Mouse (Mus musculus): ENCODE results near the gene Galnt14.

Galnt14 gene

GRCm38 (mm10) chr17:73507804-73508535 is 202.3 kb downstream of the Galnt14 start:
- in situ Hi-C loops (cut with MboI, MseI), result no loop called here

DNA sequence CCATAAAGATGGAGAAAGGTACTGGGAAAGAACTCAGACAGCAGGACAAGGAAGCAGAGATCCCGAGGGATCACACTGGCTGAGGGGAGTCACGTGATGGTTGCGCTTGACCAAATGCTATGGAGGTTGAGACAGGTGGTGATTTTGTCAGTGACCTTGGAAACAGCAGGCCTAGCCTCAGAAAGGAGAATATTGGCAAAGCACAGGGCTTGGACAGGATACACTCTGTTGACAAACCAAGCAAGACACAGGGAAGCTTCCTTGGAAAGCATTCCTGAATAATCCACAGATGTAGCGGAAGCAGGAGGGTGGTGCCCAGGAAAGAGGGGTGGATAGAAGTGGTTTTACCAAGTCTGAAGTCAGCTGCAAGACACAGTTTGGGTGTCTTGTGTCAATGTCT is 206.1 kb downstream of the Galnt14 start:
- in situ Hi-C loops (cut with MboI, MseI), result no loop called here

- in situ Hi-C loops (cut with MboI, MseI), result no loop called here
These were observed 207.6 kb downstream of the Galnt14 start for GRCm38 (mm10) chr17:73502613-73503012.

- in situ Hi-C loops (cut with MboI, MseI), result no loop called here
These were observed 220.7 kb downstream of the Galnt14 start for GRCm38 (mm10) chr17:73489519-73489918.

DNA sequence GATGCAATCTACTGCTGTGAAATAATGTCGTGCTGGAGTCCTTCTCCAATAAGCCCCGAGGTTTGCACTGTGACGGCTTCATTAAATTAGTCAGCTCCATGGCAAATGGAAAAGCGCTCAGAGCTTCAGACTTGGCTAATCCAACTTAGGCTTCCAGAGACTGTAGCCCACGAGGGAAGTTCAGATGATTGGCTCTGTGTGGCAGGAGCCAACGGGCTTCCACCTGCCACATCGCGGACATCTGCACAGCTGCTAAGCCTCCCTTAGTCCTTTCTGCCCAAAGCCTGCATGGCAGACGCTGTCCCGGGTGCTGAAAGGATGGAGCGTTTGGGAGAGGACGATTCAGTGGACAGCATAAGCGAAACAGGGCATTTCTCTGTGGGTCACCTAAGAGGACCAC is 222.5 kb downstream of the Galnt14 start:
- in situ Hi-C loops (cut with MboI, MseI), result no loop called here

GRCm38 (mm10) chr17:73487380-73487779 is 222.9 kb downstream of the Galnt14 start:
- in situ Hi-C loops (cut with MboI, MseI), result no loop called here

DNA sequence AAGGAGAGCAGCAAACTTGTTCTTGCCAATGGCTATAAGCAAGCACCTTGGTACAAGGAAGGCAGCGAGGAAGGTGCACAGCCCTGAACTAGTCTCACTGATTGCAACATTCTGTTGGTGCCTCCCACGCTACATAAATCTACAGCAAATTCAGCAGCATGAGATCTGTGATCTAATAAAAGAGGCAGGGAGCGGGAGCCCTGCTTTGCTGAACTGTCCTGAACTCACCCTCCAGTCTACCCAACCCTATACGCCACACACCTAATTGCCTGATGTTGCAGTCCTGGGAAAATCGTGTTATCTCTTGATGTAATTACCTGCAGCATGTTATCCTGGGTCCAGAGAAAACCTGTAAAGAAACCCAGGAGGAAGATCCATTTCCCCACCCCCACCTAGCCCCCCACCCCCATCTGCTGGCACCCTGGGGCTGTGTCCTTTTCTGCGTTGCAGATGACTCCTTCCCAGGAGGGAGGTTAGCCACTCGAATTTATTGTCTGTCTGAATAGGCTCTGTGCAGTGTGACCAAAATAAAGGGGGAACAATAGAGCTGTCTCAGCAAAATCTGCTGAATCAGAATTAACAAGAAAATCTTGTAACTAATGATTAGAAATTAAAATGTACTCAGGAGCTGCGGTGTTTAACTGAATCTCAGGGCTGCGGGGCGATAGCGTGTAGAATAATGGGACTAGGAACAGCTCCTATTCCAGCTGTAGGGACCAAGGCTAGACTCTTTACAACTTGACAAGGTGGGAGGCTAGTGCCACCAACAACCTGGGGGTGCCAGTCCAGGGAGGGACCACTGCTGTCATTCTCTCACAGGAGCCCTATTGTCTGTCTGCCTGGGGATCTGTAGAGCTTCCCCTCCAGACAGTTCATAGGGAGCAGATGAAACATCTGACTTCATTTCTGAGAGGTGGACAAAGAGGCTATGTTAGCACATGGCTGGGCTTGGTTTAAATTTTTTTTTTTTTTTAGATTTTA is 232.9 kb downstream of the Galnt14 start:
- in situ Hi-C loops (cut with MboI, MseI), result no loop called here

DNA sequence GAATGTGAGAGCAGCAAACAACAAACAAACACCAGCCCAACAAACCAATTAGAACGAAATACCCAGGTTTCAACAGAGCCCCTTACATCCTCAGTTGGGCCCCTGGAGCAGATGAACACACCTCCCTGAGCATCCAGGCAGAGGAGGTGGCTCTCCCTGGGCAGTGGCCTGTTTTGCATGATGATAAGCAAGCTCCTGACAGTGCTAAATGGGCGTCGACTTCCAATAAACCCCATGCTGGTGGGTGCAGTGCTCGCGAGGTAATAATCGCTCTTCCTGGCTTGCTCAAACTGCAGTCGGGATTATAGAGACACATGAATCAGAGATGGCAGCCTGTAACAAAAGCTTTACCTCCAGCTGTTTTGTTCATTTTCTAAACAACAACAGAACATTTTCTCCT is 235.9 kb downstream of the Galnt14 start:
- in situ Hi-C loops (cut with MboI, MseI), result no loop called here

DNA sequence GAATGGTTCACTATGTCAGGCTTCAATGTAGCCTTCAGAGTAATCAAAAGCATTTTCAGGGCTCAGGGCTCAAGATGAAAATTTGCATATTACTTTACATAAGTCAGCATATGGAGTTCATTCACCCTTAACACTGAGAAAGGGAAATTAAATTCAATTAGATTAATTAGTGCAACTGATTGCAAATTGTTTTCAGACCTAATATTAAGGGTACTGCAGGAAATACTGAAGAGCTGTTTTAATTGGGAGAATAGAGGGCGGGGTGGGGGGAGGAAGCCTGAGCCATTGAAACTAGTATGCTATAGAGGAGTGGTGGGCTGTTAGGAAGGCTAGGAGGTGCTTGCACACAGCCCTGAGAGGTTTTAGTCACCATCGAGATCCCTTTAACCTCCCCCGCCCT is 237.2 kb downstream of the Galnt14 start:
- in situ Hi-C loops (cut with MboI, MseI), result no loop called here

GRCm38 (mm10) chr17:73460874-73461273 is 249.4 kb downstream of the Galnt14 start:
- in situ Hi-C loops (cut with MboI, MseI), result no loop called here

- in situ Hi-C loops (cut with MboI, MseI), result no loop called here
These were observed 251.5 kb downstream of the Galnt14 start for GRCm38 (mm10) chr17:73458741-73459140.

GRCm38 (mm10) chr17:73456551-73456950 is 253.7 kb downstream of the Galnt14 start:
- in situ Hi-C loops (cut with MboI, MseI), result no loop called here

DNA sequence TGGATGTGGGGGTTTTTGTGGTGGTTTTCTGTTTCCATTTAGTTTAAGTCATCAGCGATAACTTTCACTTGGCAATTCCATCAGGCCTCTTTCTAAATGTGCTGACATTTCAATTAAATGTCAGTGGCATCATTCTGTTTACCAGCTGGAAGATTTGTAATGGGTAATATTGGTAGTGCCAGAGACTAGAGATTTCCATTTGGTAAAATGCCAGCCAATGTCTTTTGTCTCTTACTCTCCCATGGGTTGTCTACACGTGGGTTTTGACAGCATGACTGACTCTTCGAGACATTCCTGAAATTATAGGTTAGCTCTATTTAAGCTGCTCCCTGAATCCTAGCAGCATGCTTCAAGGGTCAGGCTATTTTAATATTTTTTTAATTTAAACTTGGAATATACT is 256.6 kb downstream of the Galnt14 start:
- in situ Hi-C loops (cut with MboI, MseI), result no loop called here

GRCm38 (mm10) chr17:73452151-73452760 is 258.0 kb downstream of the Galnt14 start:
- in situ Hi-C loops (cut with MboI, MseI), result no loop called here

DNA sequence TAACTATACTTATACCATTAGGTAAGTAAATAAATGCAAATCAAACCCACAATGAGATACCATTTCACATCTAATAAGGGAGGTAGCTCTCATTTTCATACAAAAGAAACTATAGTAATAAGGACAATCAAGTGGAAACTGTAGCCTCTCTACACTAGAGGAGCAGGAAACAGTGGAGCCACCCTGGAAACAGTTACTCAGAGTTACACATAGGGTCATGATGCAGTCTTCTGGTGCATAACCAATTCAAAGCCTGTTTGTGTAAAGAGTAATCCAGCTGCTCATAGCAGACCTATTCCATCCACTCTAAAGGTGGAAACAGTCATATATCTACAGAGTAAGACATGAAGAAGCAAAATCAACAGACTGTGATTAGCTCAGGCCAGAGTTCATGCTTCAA is 261.1 kb downstream of the Galnt14 start:
- in situ Hi-C loops (cut with MboI, MseI), result no loop called here

Measured in T-helper 2 cell (primary cell).